ENCODE assay signal across 20 mouse cellular contexts in genomic region chr1:106321432-106322126, GRCm38 (mm10).
DNase-seq lines count a peak whose midpoint lies in the region; ATAC-seq and TF ChIP-seq lines count a peak whose summit lies in the region.
"Had no signal": no experiment of that assay in that cellular context is flagged by ENCODE, and none has a peak within 500 bp of the region (broad histone marks: within the 10 kb centered on the region; RNA-seq: fewer than 3 reads in every experiment).

No protein-coding gene starts in this region.

- H3K27me3 ChIP-seq in limb, embryonic 14.5 days (ENCODE audit: control insufficient read depth, insufficient read depth, low read length): no peaks in the 10 kb centered on the region
- no peaks in the 10 kb centered on the region for H3K27me3 ChIP-seq in limb, embryonic 10.5 days (ENCODE audit: low read depth, poor library complexity, severe bottlenecking)
- no peaks in the 10 kb centered on the region for H3K27me3 ChIP-seq in stomach, embryonic 16.5 days (ENCODE audit: control insufficient read depth, insufficient read depth, low read length)
- H3K27me3 ChIP-seq in stomach, postnatal 0 days (ENCODE audit: control insufficient read depth, insufficient read depth, low read length): no peaks in the 10 kb centered on the region
- H3K27me3 ChIP-seq: forebrain, embryonic 12.5 days; liver, embryonic 12.5 days; midbrain, embryonic 15.5 days had no signal

- TF ChIP-seq EP300 in stomach, postnatal 0 days (optimal IDR thresholded peaks at IDR 0.05): no peak

- no peak overlapping the region for H3K9ac ChIP-seq in limb, embryonic 14.5 days (ENCODE audit: low read depth, low read length, severe bottlenecking)
- no peak overlapping the region for H3K9ac ChIP-seq in stomach, embryonic 16.5 days (ENCODE audit: low read length)
- H3K9ac ChIP-seq in stomach, postnatal 0 days (ENCODE audit: low read length): no peak overlapping the region
- H3K9ac ChIP-seq: forebrain, embryonic 12.5 days; liver, embryonic 12.5 days; midbrain, embryonic 15.5 days had no signal

- ATAC-seq in limb, embryonic 14.5 days (ENCODE audit: low FRiP score, low read depth): no peak
- no peak for ATAC-seq in stomach, embryonic 16.5 days (ENCODE audit: insufficient read depth, low FRiP score)
- ATAC-seq in stomach, postnatal 0 days (ENCODE audit: low FRiP score, low TSS enrichment): no peak
- ATAC-seq: liver, embryonic 12.5 days; midbrain, embryonic 15.5 days had no signal

- H3K27ac ChIP-seq in limb, embryonic 14.5 days (replicated peaks; ENCODE audit: low read depth, low read length): no peak overlapping the region
- no peak overlapping the region for H3K27ac ChIP-seq in limb, embryonic 10.5 days
- H3K27ac ChIP-seq in stomach, embryonic 16.5 days (ENCODE audit: low read length): 0 out of 2 replicates have a peak overlapping the region, but pooled peaks have one; percentile 4
- no peak overlapping the region for H3K27ac ChIP-seq in stomach, postnatal 0 days (replicated peaks)
- peak overlapping the region; percentile 46 for H3K27ac ChIP-seq in macrophage
- H3K27ac ChIP-seq: forebrain, embryonic 12.5 days; liver, embryonic 12.5 days; midbrain, embryonic 15.5 days had no signal

- H3K4me3 ChIP-seq in limb, embryonic 14.5 days (replicated peaks; ENCODE audit: low read length): no peak overlapping the region
- no peak overlapping the region for H3K4me3 ChIP-seq in limb, embryonic 10.5 days
- no peak overlapping the region for H3K4me3 ChIP-seq in stomach, embryonic 16.5 days (replicated peaks; ENCODE audit: low read length)
- H3K4me3 ChIP-seq in stomach, postnatal 0 days (ENCODE audit: low read depth, low read length): no peak overlapping the region
- no peak overlapping the region for H3K4me3 ChIP-seq in macrophage (ENCODE audit: inconsistent target)
- H3K4me3 ChIP-seq: forebrain, embryonic 12.5 days; liver, embryonic 12.5 days; midbrain, embryonic 15.5 days had no signal

- DNase-seq in limb, embryonic 14.5 days (ENCODE audit: low spot score): peak; percentile 5
- DNase-seq in limb, embryonic 10.5 days (ENCODE audit: low spot score): no peak
- no peak for DNase-seq in stomach, postnatal 0 days (ENCODE audit: low spot score)
- DNase-seq in left cerebral cortex, postnatal 14 days (ENCODE audit: low spot score in 2 of 2): no peak
- no peak for DNase-seq in heart, postnatal 14 days
- DNase-seq in kidney, postnatal 36 days: no peak
- DNase-seq: cerebellum, postnatal 10 days; embryo, embryonic 11 days; gastrocnemius, postnatal 36 days; heart, postnatal 4 days; kidney, adult 8-10 months; left cerebral cortex, postnatal 4 days; spleen, adult 18-20 months; thymus, postnatal 4 days had no signal

- no peaks in the 10 kb centered on the region for H3K4me1 ChIP-seq in limb, embryonic 14.5 days (ENCODE audit: control insufficient read depth, insufficient read depth, low read length)
- no peaks in the 10 kb centered on the region for H3K4me1 ChIP-seq in limb, embryonic 10.5 days
- H3K4me1 ChIP-seq in stomach, embryonic 16.5 days (ENCODE audit: control insufficient read depth, insufficient read depth, low read length): no peaks in the 10 kb centered on the region
- no peaks in the 10 kb centered on the region for H3K4me1 ChIP-seq in stomach, postnatal 0 days (replicated peaks; ENCODE audit: control insufficient read depth, insufficient read depth)
- H3K4me1 ChIP-seq: forebrain, embryonic 12.5 days; liver, embryonic 12.5 days; midbrain, embryonic 15.5 days had no signal

- no peaks in the 10 kb centered on the region for H3K36me3 ChIP-seq in limb, embryonic 14.5 days (ENCODE audit: control insufficient read depth, insufficient read depth, low read length)
- no peaks in the 10 kb centered on the region for H3K36me3 ChIP-seq in limb, embryonic 10.5 days
- no peaks in the 10 kb centered on the region for H3K36me3 ChIP-seq in stomach, embryonic 16.5 days (ENCODE audit: control insufficient read depth, insufficient read depth, low read length)
- no peaks in the 10 kb centered on the region for H3K36me3 ChIP-seq in stomach, postnatal 0 days (ENCODE audit: control insufficient read depth, insufficient read depth, low read length)
- peaks cover 6% of the 10 kb centered on the region; the same call in 1 of the 2 replicates for H3K36me3 ChIP-seq in macrophage (ENCODE audit: inconsistent target)
- H3K36me3 ChIP-seq: forebrain, embryonic 12.5 days; liver, embryonic 12.5 days; midbrain, embryonic 15.5 days had no signal

- no peaks in the 10 kb centered on the region for H3K9me3 ChIP-seq in limb, embryonic 14.5 days (ENCODE audit: control insufficient read depth, low read length)
- H3K9me3 ChIP-seq in limb, embryonic 10.5 days (replicated peaks): no peaks in the 10 kb centered on the region
- no peaks in the 10 kb centered on the region for H3K9me3 ChIP-seq in stomach, embryonic 16.5 days (replicated peaks; ENCODE audit: control insufficient read depth, low read length)
- no peaks in the 10 kb centered on the region for H3K9me3 ChIP-seq in stomach, postnatal 0 days (ENCODE audit: control insufficient read depth, low read length)
- H3K9me3 ChIP-seq: forebrain, embryonic 12.5 days; liver, embryonic 12.5 days; midbrain, embryonic 15.5 days had no signal

- TF ChIP-seq CTCF in stomach, postnatal 0 days (IDR thresholded peaks at IDR 0.05; ENCODE audit: low read depth): no peak

- WGBS in limb, embryonic 14.5 days: 80% methylated on average over 8 of the region's 8 CpGs
- 92% methylated on average over 8 of the region's 8 CpGs for WGBS in limb, embryonic 10.5 days
- WGBS in stomach, embryonic 16.5 days: 75% methylated on average over 8 of the region's 8 CpGs
- WGBS in stomach, postnatal 0 days: 68% methylated on average over 8 of the region's 8 CpGs
- WGBS in macrophage (ENCODE audit: missing documents): 9% methylated on average over 8 of the region's 8 CpGs

- intact Hi-C loops in left cerebral cortex, postnatal 14 days (cut with DNase I): no loop called here
- intact Hi-C loops in heart, postnatal 14 days (cut with DNase I): no loop called here

- TF ChIP-seq POLR2A in limb, embryonic 14.5 days (IDR thresholded peaks at IDR 0.05; ENCODE audit: borderline replicate concordance, extremely low read depth, insufficient read depth, insufficient read length): no peak

- no peak overlapping the region for H3K4me2 ChIP-seq in limb, embryonic 14.5 days (replicated peaks; ENCODE audit: low read depth, low read length, severe bottlenecking)
- H3K4me2 ChIP-seq in stomach, embryonic 16.5 days (ENCODE audit: low read depth, low read length): no peak overlapping the region
- H3K4me2 ChIP-seq in stomach, postnatal 0 days (replicated peaks; ENCODE audit: low read depth): no peak overlapping the region
- H3K4me2 ChIP-seq: forebrain, embryonic 12.5 days; heart, embryonic 11.5 days; liver, embryonic 12.5 days; midbrain, embryonic 15.5 days had no signal

- no peaks in the 10 kb centered on the region; the same call in 1 of the 2 replicates for H3K79me2 ChIP-seq in macrophage (ENCODE audit: inconsistent target)

Comparison
In these comparisons a context has a peak if more than half of its experiments do, and no peak if none do; other contexts are left out.
1. H3K27ac ChIP-seq: peak in stomach, embryonic 16.5 days (single experiment) and macrophage (single experiment); none in limb, embryonic 14.5 days (single experiment), limb, embryonic 10.5 days (single experiment) and stomach, postnatal 0 days (single experiment).